Mouse (Mus musculus): ENCODE measurements around the gene Sox12. TPM values are rescaled to one million over a fixed set of nuclear protein-coding genes. Genes with fewer than 3 reads are reported as not detected.

Gene Sox12
- polyA plus RNA-seq, 1 experiment, result not detected

- peaks cover 22% of the 10 kb centered on the region for H3K4me1 ChIP-seq (ENCODE audit: control insufficient read depth, insufficient read depth, low read length)
- TF ChIP-seq CTCF (IDR thresholded peaks at IDR 0.05; ENCODE audit: insufficient read depth, low read depth, low read length) (no peak), POLR2A (IDR thresholded peaks at IDR 0.05; ENCODE audit: insufficient read depth, low read depth, low read length) (no peak)
- 7% methylated on average over 15 of the region's 15 CpGs for WGBS
Observed at GRCm38 (mm10) chr2:152412526-152413157, 14.8 kb upstream of the Sox12 start.

GRCm38 (mm10) chr2:152411471-152411870 lies 13.6 kb upstream of the Sox12 start:
- peaks cover 24% of the 10 kb centered on the region for H3K4me1 ChIP-seq (ENCODE audit: control insufficient read depth, insufficient read depth, low read length)
- TF ChIP-seq POLR2A (IDR thresholded peaks at IDR 0.05; ENCODE audit: insufficient read depth, low read depth, low read length) (no peak), CTCF (IDR thresholded peaks at IDR 0.05; ENCODE audit: insufficient read depth, low read depth, low read length) (no peak)
- WGBS, result 24% methylated on average over 7 of the region's 7 CpGs
- peak overlapping the region; percentile 17 for H3K4me3 ChIP-seq (ENCODE audit: insufficient read depth, low read depth, low read length)
- peak overlapping the region; percentile 91 for H3K27ac ChIP-seq (ENCODE audit: insufficient read depth, low read depth, low read length)

More at GRCm38 (mm10) chr2:152412526-152413157, 14.8 kb upstream of the Sox12 start:
- 0 out of 2 replicates have a peak overlapping the region, but pooled peaks have one; percentile 10 for H3K27ac ChIP-seq (ENCODE audit: insufficient read depth, low read depth, low read length)
- H3K4me3 ChIP-seq (ENCODE audit: insufficient read depth, low read depth, low read length), result peak overlapping the region; percentile 46

DNA sequence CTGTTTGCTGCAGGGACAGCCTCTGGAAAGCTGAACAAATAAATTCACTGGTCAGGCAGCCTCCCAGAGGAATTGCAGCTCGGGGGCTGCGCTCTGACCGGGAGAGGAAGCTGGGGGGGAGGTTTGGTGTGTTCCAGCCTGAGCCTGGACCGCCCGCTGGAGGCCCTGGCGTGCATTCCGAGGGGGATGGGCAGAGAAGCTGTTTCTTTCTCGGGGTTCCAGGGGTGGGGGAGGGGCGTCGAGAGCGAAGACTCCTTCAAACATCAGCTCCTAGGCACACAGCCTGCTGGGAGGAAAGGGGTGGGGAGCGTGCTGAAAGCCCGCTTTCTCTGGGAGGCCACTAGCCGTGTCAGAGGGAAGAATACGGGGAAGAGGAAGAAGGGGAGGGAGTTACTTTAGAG lies 13.1 kb upstream of the Sox12 start:
- H3K27ac ChIP-seq (ENCODE audit: insufficient read depth, low read depth, low read length), result peak overlapping the region; percentile 91
- no peak for TF ChIP-seq CTCF (IDR thresholded peaks at IDR 0.05; ENCODE audit: insufficient read depth, low read depth, low read length)
- no peak for TF ChIP-seq POLR2A (IDR thresholded peaks at IDR 0.05; ENCODE audit: insufficient read depth, low read depth, low read length)
- 3% methylated on average over 15 of the region's 15 CpGs for WGBS
- H3K4me3 ChIP-seq (ENCODE audit: insufficient read depth, low read depth, low read length), result peak overlapping the region; percentile 17
- peaks cover 27% of the 10 kb centered on the region for H3K4me1 ChIP-seq (ENCODE audit: control insufficient read depth, insufficient read depth, low read length)

DNA sequence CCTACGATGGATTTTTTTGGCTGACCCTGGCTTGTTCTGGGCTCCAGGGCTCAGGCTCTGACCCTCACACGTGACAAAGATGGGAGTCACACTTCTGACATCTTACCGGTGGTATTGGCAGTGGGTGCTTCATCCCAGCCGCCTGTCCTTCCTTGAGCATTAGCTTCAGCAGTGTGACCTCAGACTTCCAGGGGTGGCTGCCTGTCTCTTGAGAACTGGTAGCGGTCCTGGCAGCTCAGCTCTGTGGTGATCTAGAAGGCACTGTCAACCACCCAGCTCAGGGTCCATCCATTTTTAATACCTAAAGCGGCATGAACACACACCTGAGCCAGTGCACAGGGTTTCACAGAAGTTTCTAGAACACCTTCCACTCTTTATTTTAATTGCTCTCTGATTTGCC lies 11.9 kb upstream of the Sox12 start:
- no peak overlapping the region for H3K4me3 ChIP-seq (ENCODE audit: insufficient read depth, low read depth, low read length)
- peaks cover 28% of the 10 kb centered on the region for H3K4me1 ChIP-seq (ENCODE audit: control insufficient read depth, insufficient read depth, low read length)
- no peak for TF ChIP-seq CTCF (IDR thresholded peaks at IDR 0.05; ENCODE audit: insufficient read depth, low read depth, low read length)
- no peak for TF ChIP-seq POLR2A (IDR thresholded peaks at IDR 0.05; ENCODE audit: insufficient read depth, low read depth, low read length)
- WGBS, result 80% methylated on average over 6 of the region's 6 CpGs
- 0 out of 2 replicates have a peak overlapping the region, but pooled peaks have one; percentile 91 for H3K27ac ChIP-seq (ENCODE audit: insufficient read depth, low read depth, low read length)

DNA sequence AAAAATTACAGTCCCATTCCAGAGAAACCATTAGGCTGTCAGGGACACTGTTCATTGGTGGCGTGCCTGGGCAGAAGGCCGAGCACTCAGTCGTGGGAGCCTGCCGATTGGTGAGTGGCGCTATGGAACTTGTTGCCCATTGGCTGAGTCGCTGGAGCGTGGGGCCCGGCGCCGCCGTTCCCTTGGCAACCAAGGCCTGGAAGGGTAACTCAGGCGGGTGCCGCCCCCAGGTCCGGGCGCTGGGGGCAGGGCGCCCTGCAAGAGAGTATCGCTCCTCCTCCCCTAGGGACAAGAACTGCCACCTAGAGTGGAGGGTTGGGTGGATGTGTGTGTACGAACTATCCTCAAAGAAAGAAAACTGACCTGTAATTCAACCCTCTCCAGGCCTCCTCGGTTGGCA lies 8.3 kb upstream of the Sox12 start:
- peak overlapping the region; percentile 31 for H3K4me3 ChIP-seq (ENCODE audit: insufficient read depth, low read depth, low read length)
- H3K4me1 ChIP-seq (ENCODE audit: control insufficient read depth, insufficient read depth, low read length), result peaks cover 17% of the 10 kb centered on the region
- peak overlapping the region; percentile 79 for H3K27ac ChIP-seq (ENCODE audit: insufficient read depth, low read depth, low read length)
- TF ChIP-seq POLR2A (IDR thresholded peaks at IDR 0.05; ENCODE audit: insufficient read depth, low read depth, low read length), result no peak
- TF ChIP-seq CTCF (IDR thresholded peaks at IDR 0.05; ENCODE audit: insufficient read depth, low read depth, low read length), result no peak
- WGBS, result 0% methylated on average over 19 of the region's 19 CpGs

DNA sequence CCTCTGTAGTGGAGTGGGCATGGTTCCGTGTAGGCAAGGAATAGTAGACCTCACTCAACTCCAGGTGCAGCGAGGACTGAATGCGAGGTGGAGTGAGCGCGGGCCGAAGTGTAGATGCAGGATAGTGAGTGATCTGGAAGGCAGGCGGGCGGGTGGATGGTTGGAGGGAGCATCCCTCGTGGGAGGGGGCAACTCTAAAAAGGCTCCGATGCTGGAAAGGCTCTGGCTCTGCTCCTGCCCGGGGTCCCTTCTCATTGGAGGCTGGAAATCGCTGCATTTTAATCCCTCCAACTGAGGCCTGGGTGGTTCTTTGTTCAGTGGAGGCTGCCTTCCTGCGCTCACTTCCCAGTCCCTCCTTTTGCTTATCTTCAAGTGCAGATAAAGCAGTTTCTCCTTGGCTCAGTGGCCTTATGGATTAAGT lies 1.3 kb upstream of the Sox12 start:
- 2% methylated on average over 13 of the region's 13 CpGs for WGBS
- Histone ChIP-seq H3K4me3 (ENCODE audit: insufficient read depth, low read depth, low read length) (peak overlapping the region; percentile 80), H3K27ac (ENCODE audit: insufficient read depth, low read depth, low read length) (peak overlapping the region; percentile 75), H3K4me1 (ENCODE audit: control insufficient read depth, insufficient read depth, low read length) (peaks cover 18% of the 10 kb centered on the region)
- no peak for TF ChIP-seq CTCF (IDR thresholded peaks at IDR 0.05; ENCODE audit: insufficient read depth, low read depth, low read length)
- no peak for TF ChIP-seq POLR2A (IDR thresholded peaks at IDR 0.05; ENCODE audit: insufficient read depth, low read depth, low read length)

GRCm38 (mm10) chr2:152398691-152399090 lies 828 bp upstream of the Sox12 start:
- H3K4me1 ChIP-seq (ENCODE audit: control insufficient read depth, insufficient read depth, low read length), result peaks cover 19% of the 10 kb centered on the region
- WGBS, result under 1% methylated on average over 38 of the region's 38 CpGs
- H3K27ac ChIP-seq (ENCODE audit: insufficient read depth, low read depth, low read length), result peak overlapping the region; percentile 75
- H3K4me3 ChIP-seq (ENCODE audit: insufficient read depth, low read depth, low read length), result peak overlapping the region; percentile 80
- TF ChIP-seq CTCF (IDR thresholded peaks at IDR 0.05; ENCODE audit: insufficient read depth, low read depth, low read length), result peak; percentile 22; the same call in 1 of the 2 replicates
- TF ChIP-seq POLR2A (IDR thresholded peaks at IDR 0.05; ENCODE audit: insufficient read depth, low read depth, low read length), result peak; percentile 69

DNA sequence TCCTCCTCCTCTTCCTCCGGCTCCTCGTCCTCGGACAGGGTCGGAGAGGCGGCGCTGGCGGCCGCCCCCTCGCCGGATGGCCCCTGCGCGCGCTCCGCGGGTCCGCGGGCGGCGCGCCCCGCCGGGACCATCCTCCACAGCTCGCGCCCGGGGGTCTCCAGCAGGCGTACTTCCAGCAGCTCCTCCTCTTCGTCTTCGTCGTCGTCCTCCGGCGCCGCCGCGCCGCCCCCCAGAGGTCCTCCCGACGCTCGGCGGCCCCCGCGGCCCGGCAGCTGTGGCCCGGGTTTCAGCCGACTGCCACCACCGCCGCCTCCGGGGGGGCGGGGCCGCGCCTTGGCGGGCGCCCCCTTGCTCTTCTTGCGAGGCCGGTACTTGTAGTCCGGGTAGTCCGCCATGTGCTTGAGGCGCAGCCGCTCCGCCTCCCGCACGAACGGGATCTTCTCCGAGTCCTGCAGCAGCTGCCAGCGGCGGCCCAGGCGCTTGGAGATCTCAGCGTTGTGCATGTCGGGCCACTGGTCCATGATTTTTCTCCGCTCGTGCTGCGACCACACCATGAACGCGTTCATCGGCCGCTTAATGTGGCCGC lies 766 bp downstream of the Sox12 start:
- Histone ChIP-seq H3K4me1 (ENCODE audit: control insufficient read depth, insufficient read depth, low read length) (peaks cover 23% of the 10 kb centered on the region), H3K27ac (ENCODE audit: insufficient read depth, low read depth, low read length) (peak overlapping the region; percentile 93), H3K4me3 (ENCODE audit: insufficient read depth, low read depth, low read length) (peak overlapping the region; percentile 80)
- TF ChIP-seq POLR2A (IDR thresholded peaks at IDR 0.05; ENCODE audit: insufficient read depth, low read depth, low read length) (peak; percentile 49), CTCF (IDR thresholded peaks at IDR 0.05; ENCODE audit: insufficient read depth, low read depth, low read length) (no peak)
- under 1% methylated on average over 76 of the region's 77 CpGs for WGBS
